Mouse (Mus musculus) liver, postnatal 0 days (tissue): ENCODE data around the gene Ntpcr.

Experiments
- CTCF ChIP-seq: sonication (generic); IDR thresholded peaks from 2 replicates; pipeline ENCODE4 v1.5.1; 2016; ENCODE audit warnings: antibody characterized with exemption, low read depth
- EP300 ChIP-seq: IDR thresholded peaks from 2 replicates; pipeline ENCODE4 v1.6.1; 2016; ENCODE audit warnings: antibody characterized with exemption, low read depth, mild to moderate bottlenecking

DNA sequence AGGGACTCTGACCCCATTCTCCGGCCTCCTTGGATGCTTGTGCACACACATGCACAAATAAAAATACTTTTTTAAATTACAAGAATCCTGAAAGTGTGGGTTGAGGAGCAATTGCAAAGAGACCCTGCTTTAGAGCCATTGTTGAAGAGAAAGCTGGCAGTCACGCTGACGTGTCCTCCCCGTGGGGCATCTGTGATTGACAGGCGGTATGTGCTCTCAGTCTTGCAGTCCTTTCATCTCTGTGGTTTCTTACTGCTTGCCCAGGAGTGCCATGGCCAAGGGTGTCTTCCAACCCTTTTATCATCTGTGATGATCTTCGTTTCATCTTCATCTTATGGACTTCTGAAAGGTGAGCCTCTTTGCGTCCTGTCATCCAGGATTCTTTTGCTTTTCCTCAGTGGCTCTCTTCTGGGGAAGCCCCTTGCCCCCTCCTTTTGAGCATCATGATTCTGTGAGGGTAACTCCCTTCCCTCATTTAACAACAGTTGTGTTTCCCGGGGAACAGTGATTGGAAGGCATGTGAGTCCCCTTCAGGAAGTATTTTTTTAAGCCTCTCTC is 48.8 kb upstream of the Ntpcr start:
- no peak for TF ChIP-seq CTCF
- no peak for TF ChIP-seq EP300
